Mouse (Mus musculus) megakaryocyte, embryonic 14.5 days (primary cell): ENCODE measurements around the gene Cldn16.

Experiments used
- FLI1 ChIP-seq: IDR thresholded peaks from 2 replicates; pipeline ENCODE4 v1.6.1; 2012; ENCODE audit warnings: low read length, inconsistent platforms, mixed read lengths
- GATA1 ChIP-seq: IDR thresholded peaks from 3 replicates; pipeline ENCODE4 v1.6.1; 2012; ENCODE audit warnings: mixed read lengths, low read length, inconsistent platforms, borderline replicate concordance

DNA sequence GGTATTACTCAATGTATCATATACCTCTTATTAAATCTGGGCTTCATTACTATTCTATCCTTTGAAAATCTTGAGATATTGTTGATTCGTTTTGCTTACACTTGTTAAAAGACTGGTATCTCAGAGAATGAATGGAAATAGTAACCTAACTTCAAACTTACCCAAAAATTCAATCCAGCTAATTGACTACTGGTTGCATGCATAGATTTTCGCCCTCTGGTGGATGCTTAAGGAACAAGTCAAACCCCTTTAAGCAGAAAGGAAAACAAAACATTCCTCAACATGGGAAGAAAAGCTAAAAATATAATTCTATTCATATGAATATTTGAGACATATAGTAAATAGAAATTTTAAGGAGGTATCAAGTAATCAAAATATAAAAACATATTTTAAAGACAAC is 32.8 kb downstream of the Cldn16 start:
- TF ChIP-seq GATA1 (no peak), FLI1 (no peak)
